Mouse (Mus musculus) small intestine, adult 2 months (tissue): Measurements from ENCODE around the gene Rsrp1.

Experiments
- CTCF ChIP-seq: fragments of 200-500 bp; IDR thresholded peaks from 2 replicates; pipeline ENCODE4 v1.5.1; 2012; ENCODE audit warnings: low read depth, mild to moderate bottlenecking, control low read depth, inconsistent platforms, low read length, moderate library complexity, mixed read lengths; ENCODE audit not compliant: insufficient replicate concordance, insufficient read length; ENCODE audit errors: extremely low read depth
- POLR2A ChIP-seq: fragments of 200-500 bp; IDR thresholded peaks from 2 replicates; pipeline ENCODE4 v1.6.1; 2012; ENCODE audit warnings: low read depth, mild to moderate bottlenecking, control low read depth, inconsistent platforms, low read length, moderate library complexity

- no peak for TF ChIP-seq POLR2A
- no peak for TF ChIP-seq CTCF
These were observed 3.5 kb upstream of the Rsrp1 start for GRCm38 (mm10) chr4:134919733-134920540.
